Mouse (Mus musculus) gastrocnemius, adult 8-10 months (tissue): ENCODE measurements around the gene Tff1. TPM values are rescaled to one million over a fixed set of nuclear protein-coding genes. Genes with fewer than 3 reads are reported as not detected.

ENCODE experiments used
- total RNA-seq, 4 experiments: library from RNA; stranded (reverse); gene quantifications; 2 replicates each; pipeline ENCODE4 v1.2.4; 2022

The Tff1 gene
- total RNA-seq, 4 experiments from 2014 or later, result not detected

Other genes starting within 250 kb of the Tff1 start
- gene Umodl1, start 210.6 kb downstream of the Tff1 start, total RNA-seq, result not detected
- gene Abcg1, start 107.6 kb downstream of the Tff1 start, total RNA-seq, result 1 to 10 TPM; 1.2 to 1.8 (median 1.5) TPM
- gene Tff3, start 35.6 kb downstream of the Tff1 start, total RNA-seq, result not detected
- gene Tff2, start 21.0 kb downstream of the Tff1 start, total RNA-seq, result not detected
- not detected for gene Tmprss3, start 33.7 kb upstream of the Tff1 start, total RNA-seq
- not detected for gene Ubash3a, start 42.6 kb upstream of the Tff1 start, total RNA-seq
- gene Rsph1, start 112.1 kb upstream of the Tff1 start, total RNA-seq, result 1 to 10 TPM; 1.8 to 8.3 (median 4.9) TPM
- 1 to 10 TPM; 2.4 to 4.6 (median 3.0) TPM for gene Slc37a1, start 121.5 kb upstream of the Tff1 start, total RNA-seq
- 1 to 10 TPM; 1.3 to 2.9 (median 2.1) TPM for gene Pde9a, start 220.9 kb upstream of the Tff1 start, total RNA-seq